Mouse (Mus musculus): ENCODE measurements around the gene Tmem101. TPM values are rescaled to one million over a fixed set of nuclear protein-coding genes. Genes with fewer than 3 reads are reported as not detected.

Tmem101 gene
- polyA plus RNA-seq, 1 experiment from 2014 or later = 33.3 TPM

GRCm38 (mm10) chr11:102188980-102189379 is 32.8 kb upstream of the Tmem101 start:
- Histone ChIP-seq H3K27me3 (ENCODE audit: control insufficient read depth, insufficient read depth, low read depth, low read length) (no peaks in the 10 kb centered on the region), H3K9ac (ENCODE audit: low read length) (peak overlapping the region; percentile 75), H3K4me3 (ENCODE audit: low read length) (peak overlapping the region; percentile 72), H3K4me1 (replicated peaks; ENCODE audit: control insufficient read depth, insufficient read depth, low read length) (peaks cover 21% of the 10 kb centered on the region), H3K4me2 (ENCODE audit: low read depth, low read length) (peak overlapping the region; percentile 91), H3K27ac (ENCODE audit: low read length) (no peak overlapping the region), H3K9me3 (ENCODE audit: control insufficient read depth, low read length) (no peaks in the 10 kb centered on the region), H3K36me3 (ENCODE audit: control insufficient read depth, insufficient read depth, low read length) (peaks cover 9% of the 10 kb centered on the region)
- 58% methylated on average over 6 of the region's 6 CpGs for WGBS
- no peak for ATAC-seq (ENCODE audit: low read depth)

- no peak for ATAC-seq (ENCODE audit: low read depth)
- no peak overlapping the region for H3K27ac ChIP-seq (ENCODE audit: low read length)
- H3K9ac ChIP-seq (ENCODE audit: low read length) = no peak overlapping the region
- no peaks in the 10 kb centered on the region for H3K27me3 ChIP-seq (ENCODE audit: control insufficient read depth, insufficient read depth, low read depth, low read length)
- H3K4me1 ChIP-seq (replicated peaks; ENCODE audit: control insufficient read depth, insufficient read depth, low read length) = peaks cover 30% of the 10 kb centered on the region
- H3K4me3 ChIP-seq (ENCODE audit: low read length) = no peak overlapping the region
- 63% methylated on average over 1 of the region's 1 CpGs for WGBS
- no peak overlapping the region for H3K4me2 ChIP-seq (ENCODE audit: low read depth, low read length)
- no peaks in the 10 kb centered on the region for H3K9me3 ChIP-seq (ENCODE audit: control insufficient read depth, low read length)
- peaks cover 3% of the 10 kb centered on the region for H3K36me3 ChIP-seq (ENCODE audit: control insufficient read depth, insufficient read depth, low read length)
These were observed 30.0 kb upstream of the Tmem101 start for GRCm38 (mm10) chr11:102186235-102186634.

GRCm38 (mm10) chr11:102185677-102186076 is 29.5 kb upstream of the Tmem101 start:
- no peak for ATAC-seq (ENCODE audit: low read depth)

GRCm38 (mm10) chr11:102184646-102185495 is 28.7 kb upstream of the Tmem101 start, which contains the start of gene Lsm12:
Gene Lsm12, minus strand, starts transcription at chr11:102185296.
- peak; percentile 89 for ATAC-seq (ENCODE audit: low read depth)
- peak within 1 kb of the TSS; percentile 97 for H3K9ac ChIP-seq (ENCODE audit: low read length)
- no peaks in the 10 kb centered on the region for H3K27me3 ChIP-seq (ENCODE audit: control insufficient read depth, insufficient read depth, low read depth, low read length)
- H3K9me3 ChIP-seq (ENCODE audit: control insufficient read depth, low read length) = no peaks in the 10 kb centered on the region
- H3K4me3 ChIP-seq (ENCODE audit: low read length) = peak within 1 kb of the TSS; percentile 94
- peaks cover 22% of the 10 kb centered on the region for H3K4me1 ChIP-seq (replicated peaks; ENCODE audit: control insufficient read depth, insufficient read depth, low read length)
- peak within 1 kb of the TSS; percentile 92 for H3K27ac ChIP-seq (ENCODE audit: low read length)
- H3K36me3 ChIP-seq (ENCODE audit: control insufficient read depth, insufficient read depth, low read length) = peaks cover 9% of the 10 kb centered on the region
- peak within 1 kb of the TSS; percentile 66 for H3K4me2 ChIP-seq (ENCODE audit: low read depth, low read length)
- WGBS = under 1% methylated on average over 61 of the region's 70 CpGs

More at GRCm38 (mm10) chr11:102185677-102186076, 29.5 kb upstream of the Tmem101 start:
- H3K9me3 ChIP-seq (ENCODE audit: control insufficient read depth, low read length) = no peaks in the 10 kb centered on the region
- H3K4me2 ChIP-seq (ENCODE audit: low read depth, low read length) = peak overlapping the region; percentile 66
- H3K9ac ChIP-seq (ENCODE audit: low read length) = no peak overlapping the region
- no peaks in the 10 kb centered on the region for H3K27me3 ChIP-seq (ENCODE audit: control insufficient read depth, insufficient read depth, low read depth, low read length)
- peak overlapping the region; percentile 94 for H3K4me3 ChIP-seq (ENCODE audit: low read length)
- peaks cover 9% of the 10 kb centered on the region for H3K36me3 ChIP-seq (ENCODE audit: control insufficient read depth, insufficient read depth, low read length)
- WGBS = 39% methylated on average over 3 of the region's 3 CpGs
- H3K27ac ChIP-seq (ENCODE audit: low read length) = no peak overlapping the region; the same call in 1 of the 2 replicates
- peaks cover 25% of the 10 kb centered on the region for H3K4me1 ChIP-seq (replicated peaks; ENCODE audit: control insufficient read depth, insufficient read depth, low read length)

GRCm38 (mm10) chr11:102184253-102184645 is 28.0 kb upstream of the Tmem101 start:
- peak overlapping the region; percentile 66 for H3K4me2 ChIP-seq (ENCODE audit: low read depth, low read length)
- no peak for ATAC-seq (ENCODE audit: low read depth)
- peak overlapping the region; percentile 97 for H3K9ac ChIP-seq (ENCODE audit: low read length)
- no peaks in the 10 kb centered on the region for H3K27me3 ChIP-seq (ENCODE audit: control insufficient read depth, insufficient read depth, low read depth, low read length)
- 2% methylated on average over 7 of the region's 7 CpGs for WGBS
- H3K4me1 ChIP-seq (replicated peaks; ENCODE audit: control insufficient read depth, insufficient read depth, low read length) = peaks cover 20% of the 10 kb centered on the region
- peak overlapping the region; percentile 94 for H3K4me3 ChIP-seq (ENCODE audit: low read length)
- no peaks in the 10 kb centered on the region for H3K9me3 ChIP-seq (ENCODE audit: control insufficient read depth, low read length)
- H3K27ac ChIP-seq (ENCODE audit: low read length) = peak overlapping the region; percentile 92
- peaks cover 10% of the 10 kb centered on the region for H3K36me3 ChIP-seq (ENCODE audit: control insufficient read depth, insufficient read depth, low read length)

GRCm38 (mm10) chr11:102179836-102180235 is 23.6 kb upstream of the Tmem101 start:
- H3K9ac ChIP-seq (ENCODE audit: low read length) = no peak overlapping the region
- ATAC-seq (ENCODE audit: low read depth) = no peak
- H3K9me3 ChIP-seq (ENCODE audit: control insufficient read depth, low read length) = no peaks in the 10 kb centered on the region
- no peaks in the 10 kb centered on the region for H3K27me3 ChIP-seq (ENCODE audit: control insufficient read depth, insufficient read depth, low read depth, low read length)
- peaks cover 12% of the 10 kb centered on the region for H3K4me1 ChIP-seq (replicated peaks; ENCODE audit: control insufficient read depth, insufficient read depth, low read length)
- no peak overlapping the region for H3K27ac ChIP-seq (ENCODE audit: low read length)
- H3K4me3 ChIP-seq (ENCODE audit: low read length) = no peak overlapping the region
- H3K36me3 ChIP-seq (ENCODE audit: control insufficient read depth, insufficient read depth, low read length) = peaks cover 15% of the 10 kb centered on the region
- no peak overlapping the region for H3K4me2 ChIP-seq (ENCODE audit: low read depth, low read length)

- no peak overlapping the region for H3K4me2 ChIP-seq (ENCODE audit: low read depth, low read length)
- peaks cover 30% of the 10 kb centered on the region for H3K36me3 ChIP-seq (ENCODE audit: control insufficient read depth, insufficient read depth, low read length)
- no peaks in the 10 kb centered on the region for H3K9me3 ChIP-seq (ENCODE audit: control insufficient read depth, low read length)
- no peaks in the 10 kb centered on the region for H3K4me1 ChIP-seq (replicated peaks; ENCODE audit: control insufficient read depth, insufficient read depth, low read length)
- no peak overlapping the region for H3K9ac ChIP-seq (ENCODE audit: low read length)
- no peak for ATAC-seq (ENCODE audit: low read depth)
- 82% methylated on average over 5 of the region's 5 CpGs for WGBS
- no peak overlapping the region for H3K27ac ChIP-seq (ENCODE audit: low read length)
- H3K27me3 ChIP-seq (ENCODE audit: control insufficient read depth, insufficient read depth, low read depth, low read length) = no peaks in the 10 kb centered on the region
- no peak overlapping the region for H3K4me3 ChIP-seq (ENCODE audit: low read length)
These were observed 12.5 kb upstream of the Tmem101 start for GRCm38 (mm10) chr11:102168689-102169088.

- H3K27me3 ChIP-seq (ENCODE audit: control insufficient read depth, insufficient read depth, low read depth, low read length) = no peaks in the 10 kb centered on the region
- 89% methylated on average over 5 of the region's 5 CpGs for WGBS
- H3K27ac ChIP-seq (ENCODE audit: low read length) = no peak overlapping the region
- H3K4me3 ChIP-seq (ENCODE audit: low read length) = no peak overlapping the region
- ATAC-seq (ENCODE audit: low read depth) = no peak
- H3K9ac ChIP-seq (ENCODE audit: low read length) = no peak overlapping the region
- no peak overlapping the region for H3K4me2 ChIP-seq (ENCODE audit: low read depth, low read length)
- H3K9me3 ChIP-seq (ENCODE audit: control insufficient read depth, low read length) = no peaks in the 10 kb centered on the region
- peaks cover 34% of the 10 kb centered on the region for H3K36me3 ChIP-seq (ENCODE audit: control insufficient read depth, insufficient read depth, low read length)
- H3K4me1 ChIP-seq (replicated peaks; ENCODE audit: control insufficient read depth, insufficient read depth, low read length) = no peaks in the 10 kb centered on the region
These were observed 11.3 kb upstream of the Tmem101 start for GRCm38 (mm10) chr11:102167539-102167938.

- Histone ChIP-seq H3K9ac (ENCODE audit: low read length) (no peak overlapping the region), H3K27me3 (ENCODE audit: control insufficient read depth, insufficient read depth, low read depth, low read length) (no peaks in the 10 kb centered on the region), H3K9me3 (ENCODE audit: control insufficient read depth, low read length) (no peaks in the 10 kb centered on the region), H3K4me1 (replicated peaks; ENCODE audit: control insufficient read depth, insufficient read depth, low read length) (no peaks in the 10 kb centered on the region), H3K27ac (ENCODE audit: low read length) (no peak overlapping the region), H3K4me3 (ENCODE audit: low read length) (no peak overlapping the region), H3K36me3 (ENCODE audit: control insufficient read depth, insufficient read depth, low read length) (peaks cover 42% of the 10 kb centered on the region), H3K4me2 (ENCODE audit: low read depth, low read length) (no peak overlapping the region)
- 48% methylated on average over 6 of the region's 6 CpGs for WGBS
- no peak for ATAC-seq (ENCODE audit: low read depth)
These were observed 9.9 kb upstream of the Tmem101 start for GRCm38 (mm10) chr11:102165971-102166722.

All from lung, embryonic 16.5 days (tissue).